Mouse (Mus musculus) T-cell, adult 2 months (primary cell): Measurements from ENCODE around the gene Mdm2.
A peak's percentile ranks its signal among the peaks of the same experiment; 100 is the strongest.
"Not testable (repeated sequence)": the region's sequence is repeated elsewhere in the genome, so short reads cannot be mapped to it uniquely, and the experiment has no call there.

Source experiments
- DNase-seq: peaks from one replicate; pipeline ENCODE4 v3.0.0; 2022; ENCODE audit warnings: low spot score

Mdm2 gene

GRCm38 (mm10) chr10:117748276-117749049 is 37.9 kb upstream of the Mdm2 start:
- no peak for DNase-seq

DNA sequence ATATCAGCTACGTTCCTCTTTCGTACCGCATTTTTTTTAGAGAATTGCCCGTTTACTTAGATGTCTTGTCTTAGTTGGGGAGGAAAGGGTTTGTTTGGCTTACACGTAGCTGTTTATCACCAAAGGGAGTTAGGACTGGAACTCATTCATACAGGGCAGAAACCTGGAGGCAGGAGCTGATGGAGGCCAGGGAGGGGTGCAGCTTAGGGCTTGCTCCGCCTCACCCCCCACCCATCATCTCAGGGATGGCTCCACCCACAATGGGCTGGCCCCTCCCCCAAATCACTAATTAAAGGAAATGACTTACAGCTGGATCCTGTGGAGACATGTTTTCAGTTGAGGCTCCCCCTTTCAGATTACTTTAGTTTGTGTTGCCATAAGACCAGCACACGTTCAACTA is 37.2 kb upstream of the Mdm2 start:
- DNase-seq: no peak

- peak; percentile 95 for DNase-seq
These were observed 35.8 kb upstream of the Mdm2 start, which contains the start of gene Slc35e3 for GRCm38 (mm10) chr10:117746297-117746883. Gene Slc35e3, minus strand, starts transcription at chr10:117746365.

GRCm38 (mm10) chr10:117745570-117746296 is 35.2 kb upstream of the Mdm2 start:
- DNase-seq: peak; percentile 13

- no peak for DNase-seq
These were observed 33.4 kb upstream of the Mdm2 start for GRCm38 (mm10) chr10:117743917-117744316.

DNA sequence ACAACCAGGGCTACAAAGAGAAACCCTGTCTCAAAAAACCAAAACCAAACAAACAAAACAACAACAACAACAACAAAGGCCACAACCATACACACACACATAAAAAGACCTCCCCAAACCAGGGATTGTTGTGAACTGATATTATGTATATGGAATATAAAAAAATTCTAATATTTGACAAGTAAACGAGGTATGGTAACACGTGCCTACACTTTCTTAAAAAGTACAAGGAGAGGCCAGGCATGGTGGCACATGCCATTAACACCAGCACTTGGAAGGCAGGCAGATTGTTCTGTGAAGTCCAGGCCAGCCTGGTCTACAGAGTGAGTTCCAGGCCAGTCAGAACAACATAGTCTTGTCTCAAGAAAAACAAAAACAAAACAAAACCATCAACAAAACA is 32.6 kb upstream of the Mdm2 start:
- no peak for DNase-seq

- DNase-seq: no peak
These were observed 32.1 kb upstream of the Mdm2 start for GRCm38 (mm10) chr10:117742618-117743017.

DNA sequence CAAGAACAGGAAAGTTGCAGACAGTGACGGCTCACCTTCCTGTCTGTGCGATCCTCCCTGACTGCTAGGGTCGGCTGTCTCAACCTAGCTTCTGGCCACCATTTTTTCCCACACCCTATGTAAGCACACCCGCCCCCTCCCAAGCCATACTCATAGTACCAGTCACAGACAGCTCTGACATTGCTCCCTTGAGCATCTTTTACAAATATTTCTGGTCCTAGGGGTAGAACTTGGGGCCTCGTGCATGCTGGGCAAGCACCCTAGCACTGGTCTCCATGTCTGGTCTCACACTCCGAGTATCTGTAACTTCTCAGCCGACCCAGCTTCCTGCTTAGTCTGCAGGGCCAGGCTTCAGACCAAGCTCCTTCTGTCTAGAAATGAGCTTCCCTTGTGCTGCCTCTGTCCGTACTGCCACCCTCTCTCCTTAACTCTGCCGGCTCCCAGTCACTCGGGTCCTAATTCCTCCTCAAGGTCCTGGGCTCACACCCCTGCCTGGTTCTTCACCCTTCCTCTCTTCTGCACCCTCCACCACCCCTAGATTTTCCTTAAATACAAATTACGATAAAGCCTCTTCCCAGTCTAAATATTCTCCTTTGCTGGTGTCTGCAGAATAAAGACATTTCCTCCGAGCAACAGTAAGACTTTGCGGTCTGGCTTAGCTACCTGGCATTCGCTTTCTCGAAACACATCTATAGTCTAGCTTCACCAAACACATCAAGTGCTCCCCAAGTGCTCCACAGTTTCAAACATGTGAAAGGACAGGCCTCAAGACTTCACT is 31.3 kb upstream of the Mdm2 start:
- no peak for DNase-seq

GRCm38 (mm10) chr10:117740921-117741320 is 30.4 kb upstream of the Mdm2 start:
- DNase-seq: no peak

DNA sequence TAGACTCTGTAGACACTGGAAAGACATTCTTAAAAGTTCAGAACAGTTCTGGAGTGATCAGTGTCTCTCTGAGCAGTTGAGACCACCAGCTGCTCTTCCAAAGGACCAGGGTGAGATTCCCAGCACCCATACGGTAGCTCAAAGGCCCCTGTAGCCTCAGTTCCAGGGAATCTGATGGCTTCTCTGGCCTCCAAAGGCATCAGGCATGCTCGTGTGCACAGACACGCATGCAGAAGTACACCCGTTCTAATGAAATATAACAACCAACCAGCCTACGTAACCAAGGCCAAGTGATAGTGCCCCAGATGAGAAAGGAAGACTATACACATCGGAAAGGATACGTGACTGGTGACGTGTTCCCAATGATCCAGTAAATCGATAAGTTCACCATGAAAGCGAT is 29.6 kb upstream of the Mdm2 start:
- no peak for DNase-seq

DNA sequence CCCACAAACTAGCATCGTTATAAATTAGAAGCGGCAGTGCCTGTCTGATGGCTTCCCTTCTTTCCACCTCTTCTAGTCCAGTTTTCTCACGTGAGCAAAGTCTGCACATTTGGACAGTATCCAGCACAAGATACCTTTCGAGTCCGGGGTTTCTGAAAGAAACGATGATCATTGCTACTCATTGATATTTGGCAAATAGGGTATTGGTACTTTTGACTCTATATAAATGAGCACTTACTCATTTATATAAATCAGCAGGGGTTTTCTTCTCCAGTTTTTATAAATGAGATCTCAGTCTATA is 29.0 kb upstream of the Mdm2 start:
- DNase-seq: no peak

- no peak for DNase-seq
These were observed 28.5 kb upstream of the Mdm2 start for GRCm38 (mm10) chr10:117738928-117739647.

GRCm38 (mm10) chr10:117738140-117738921 is 27.8 kb upstream of the Mdm2 start:
- DNase-seq: no peak

GRCm38 (mm10) chr10:117737498-117737897 is 26.9 kb upstream of the Mdm2 start:
- DNase-seq: not testable (repeated sequence)

GRCm38 (mm10) chr10:117737075-117737474 is 26.5 kb upstream of the Mdm2 start:
- no peak for DNase-seq

- DNase-seq: no peak
These were observed 26.0 kb upstream of the Mdm2 start for GRCm38 (mm10) chr10:117736573-117736972.

GRCm38 (mm10) chr10:117735396-117735795 is 24.8 kb upstream of the Mdm2 start:
- DNase-seq: not testable (repeated sequence)

DNA sequence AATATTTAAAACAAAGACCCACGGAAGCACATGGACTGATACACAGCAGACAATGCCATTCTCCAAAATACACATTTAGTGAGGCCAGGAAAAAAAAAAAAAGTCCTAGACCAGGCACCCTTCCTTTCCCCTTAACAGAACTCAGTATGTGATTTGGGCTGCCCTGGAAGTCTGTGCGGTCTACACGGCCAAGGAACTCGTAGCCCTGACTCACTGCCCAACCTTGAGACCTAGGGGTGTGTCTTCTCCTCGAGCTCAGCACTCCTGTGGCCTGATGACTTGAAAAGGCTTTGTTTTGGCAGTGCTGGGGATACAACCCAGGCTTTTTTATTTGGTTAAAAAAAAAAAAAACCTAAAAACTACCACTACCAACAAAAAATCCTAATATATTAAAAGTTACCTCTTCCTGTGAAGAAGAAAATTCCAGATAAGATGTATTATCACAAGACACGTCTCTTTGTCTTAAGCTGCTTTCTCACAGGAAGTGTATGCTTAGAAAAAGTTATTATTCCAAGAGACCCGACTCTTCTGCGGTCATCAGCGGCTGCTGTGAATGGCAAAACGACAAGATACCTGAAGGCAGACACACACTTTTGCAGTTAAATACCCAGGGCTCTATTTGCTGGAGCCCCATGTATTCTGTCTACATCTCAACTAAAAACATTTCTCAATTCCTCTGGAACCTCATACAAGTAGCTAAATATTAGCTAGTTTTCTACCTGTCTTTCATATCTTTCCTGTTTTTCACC is 23.7 kb upstream of the Mdm2 start:
- not testable (repeated sequence) for DNase-seq

GRCm38 (mm10) chr10:117733626-117734025 is 23.1 kb upstream of the Mdm2 start:
- DNase-seq: not testable (repeated sequence)

DNA sequence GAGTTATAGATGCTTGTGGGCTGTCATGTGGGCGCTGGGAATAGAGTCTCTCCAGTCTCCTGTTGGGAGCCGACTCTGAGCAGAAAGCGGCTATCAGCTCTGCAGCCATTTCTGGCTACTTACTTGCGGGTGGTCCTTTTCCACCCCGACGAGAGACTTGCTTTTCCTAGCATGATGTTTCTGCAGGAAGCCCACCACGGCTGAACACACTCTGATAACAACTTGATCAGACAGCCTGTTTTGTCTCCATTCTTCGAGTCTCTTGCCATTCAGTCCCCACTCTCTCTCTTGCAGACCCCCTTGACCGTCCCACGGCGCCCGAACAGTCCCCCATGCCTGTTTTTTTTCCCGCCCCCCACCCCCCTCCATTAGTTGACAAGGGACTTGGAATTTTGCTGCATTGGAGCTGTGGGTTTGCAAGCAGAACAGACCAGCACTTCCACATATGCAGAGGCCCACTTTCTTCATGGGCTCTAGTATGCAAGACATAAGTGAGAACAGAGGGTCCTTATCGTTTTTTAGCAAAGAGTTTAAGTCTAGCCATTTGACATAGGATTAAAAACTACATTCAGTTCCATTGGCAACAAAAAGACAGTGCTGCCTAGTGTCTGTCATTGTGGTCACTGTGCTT is 22.5 kb upstream of the Mdm2 start:
- no peak for DNase-seq
